Mouse (Mus musculus) small intestine, adult 10 weeks (tissue): Measurements from ENCODE around the gene Gm42372. TPM values are rescaled to one million over a fixed set of nuclear protein-coding genes. Genes with fewer than 3 reads are reported as not detected.

ENCODE experiments used
- polyA plus RNA-seq: library from polyadenylated mRNA; stranded (reverse); fragments of 350-450 nt; fragmentation: Illumina TruSeq; extraction: RNeasy Lipid Tissue Mini Kit (QIAGEN cat#74804); gene quantifications from one replicate; pipeline ENCODE4 v1.2.3, GENCODE M21; 2014; ENCODE audit warnings: low replicate concordance

Gm42372 gene
- 0.30 TPM for polyA plus RNA-seq

GRCm38 (mm10) chr7:16982859-16983568 is at the start of gene Gm42372:
TSS of gene Gm42372 (plus strand) at chr7:16983086.

DNA sequence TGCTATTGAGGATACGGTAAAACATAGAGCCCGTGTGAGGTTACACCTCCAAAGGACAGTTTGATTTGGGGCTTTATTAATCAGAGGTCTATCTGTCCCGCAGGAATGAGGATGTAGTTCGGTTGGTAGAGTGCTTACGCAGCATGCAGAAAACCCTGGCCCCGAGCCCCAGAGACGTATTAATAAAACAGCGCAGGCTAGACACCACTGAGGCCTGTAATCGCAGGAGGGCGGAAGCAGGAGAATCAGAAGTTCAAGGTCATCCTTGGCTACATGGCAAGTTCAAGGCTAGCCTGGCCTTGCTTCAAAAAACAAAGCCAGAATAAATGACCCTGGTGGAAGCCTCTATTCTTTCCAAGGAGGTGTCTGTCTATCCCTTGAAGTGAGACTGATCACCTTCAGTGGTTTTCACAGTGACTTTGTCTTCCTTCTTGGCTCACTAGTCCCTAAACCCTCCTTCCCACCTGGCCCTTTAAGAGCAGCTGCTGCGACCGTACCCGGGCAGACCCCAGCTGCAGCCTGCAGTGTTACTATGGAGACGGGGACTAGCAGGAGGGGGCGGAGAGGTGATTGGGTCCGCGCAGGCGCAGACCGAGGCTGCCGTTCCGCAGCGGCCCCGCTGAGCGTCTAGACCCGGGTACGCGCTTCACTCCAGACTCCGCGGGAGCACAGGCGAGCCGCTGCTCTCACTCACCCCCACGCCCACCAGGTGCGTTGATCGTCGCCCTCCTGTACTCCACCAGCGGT is 38.7 kb upstream of the Gm42372 start, which contains the start of gene Pnmal2:
TSS of gene Pnmal2 (plus strand) at position 622 of the 747 bp plus-strand sequence.

GRCm38 (mm10) chr7:16959539-16960187 is 23.2 kb upstream of the Gm42372 start, which contains the start of gene Pnmal1:
TSS of gene Pnmal1 (plus strand) at chr7:16959679.

GRCm38 (mm10) chr7:16992451-16992807 is 9.5 kb downstream of the Gm42372 start, which contains the start of gene Ccdc8:
TSS of gene Ccdc8 (plus strand) at chr7:16992708.

DNA sequence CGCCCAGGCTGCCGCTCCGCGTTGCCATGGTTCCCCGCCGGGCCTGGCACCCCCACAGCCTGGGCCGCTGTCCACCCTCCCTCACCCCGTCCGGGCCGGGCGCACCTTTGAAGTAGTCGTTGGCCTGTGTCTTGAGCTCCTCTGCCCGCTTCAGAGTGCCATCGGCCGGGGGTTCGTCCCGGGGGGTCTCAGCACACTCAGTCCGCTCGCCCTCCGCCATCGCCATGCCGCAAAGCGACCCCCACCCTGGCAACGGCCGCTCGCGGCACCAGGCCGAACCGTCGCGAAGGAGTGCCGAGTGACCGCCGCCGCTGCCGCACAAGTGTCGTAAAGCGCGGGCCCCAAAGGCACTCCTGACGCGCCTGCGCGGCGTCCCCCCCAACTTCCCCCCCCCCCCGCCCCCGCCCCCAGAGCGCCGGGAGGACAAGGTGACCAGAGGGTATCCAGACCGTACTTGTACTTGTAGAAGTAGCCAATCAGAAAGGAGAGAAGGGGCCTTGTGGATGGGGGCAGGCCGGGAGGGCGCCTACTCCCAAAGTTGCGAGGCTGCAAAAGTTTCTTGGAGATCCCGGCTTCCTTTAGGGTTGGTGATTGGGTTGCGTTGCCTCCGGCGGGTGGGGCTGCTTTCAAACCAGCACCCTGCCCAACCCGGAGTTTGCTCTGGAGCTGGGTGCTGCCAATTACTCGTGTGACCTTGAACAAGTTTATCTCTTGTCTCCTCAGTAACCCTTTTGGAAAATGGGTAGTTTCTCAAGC is 44.9 kb downstream of the Gm42372 start, which contains the start of gene Ppp5c:
TSS of gene Ppp5c (minus strand) at position 337 of the 756 bp plus-strand sequence.

Other genes starting within 250 kb of the Gm42372 start
- gene Ap2s1, start 244.7 kb upstream of the Gm42372 start, polyA plus RNA-seq: 62.1 TPM
- gene Slc1a5, start 201.7 kb upstream of the Gm42372 start, polyA plus RNA-seq: 17.6 TPM
- gene Strn4, start 167.2 kb upstream of the Gm42372 start, polyA plus RNA-seq: 8.1 TPM
- gene Fkrp, start 166.4 kb upstream of the Gm42372 start, polyA plus RNA-seq: 2.6 TPM
- gene Prkd2, start 140.2 kb upstream of the Gm42372 start, polyA plus RNA-seq: 0.59 TPM
- 0.93 TPM for gene Dact3, start 107.8 kb upstream of the Gm42372 start, polyA plus RNA-seq
- gene Gng8, start 91.3 kb upstream of the Gm42372 start, polyA plus RNA-seq: not detected
- 0.59 TPM for gene Ptgir, start 76.6 kb upstream of the Gm42372 start, polyA plus RNA-seq
- gene Calm3, start 59.0 kb upstream of the Gm42372 start, polyA plus RNA-seq: 15.4 TPM
- 0.11 TPM for gene Pnmal2, start 38.4 kb upstream of the Gm42372 start, polyA plus RNA-seq
- 0.30 TPM for gene Pnmal1, start 23.4 kb upstream of the Gm42372 start, polyA plus RNA-seq
- gene Ccdc8, start 9.6 kb downstream of the Gm42372 start, polyA plus RNA-seq: 0.26 TPM
- gene Ppp5c, start 44.8 kb downstream of the Gm42372 start, polyA plus RNA-seq: 8.2 TPM
- 0.41 TPM for gene Hif3a, start 79.3 kb downstream of the Gm42372 start, polyA plus RNA-seq
- 0.07 TPM for gene Psg16, start 91.0 kb downstream of the Gm42372 start, polyA plus RNA-seq
- gene Ceacam3, start 167.2 kb downstream of the Gm42372 start, polyA plus RNA-seq: not detected
- gene Psg29, start 220.4 kb downstream of the Gm42372 start, polyA plus RNA-seq: not detected